ENCODE assay signal across 15 mouse cellular contexts in genomic region chr3:95043251-95043650, GRCm38 (mm10). TPM values are rescaled to one million over a fixed set of nuclear protein-coding genes. Genes with fewer than 3 reads are reported as not detected.
DNase-seq lines count a peak whose midpoint lies in the region; ATAC-seq and TF ChIP-seq lines count a peak whose summit lies in the region.
"Had no signal": no experiment of that assay in that cellular context is flagged by ENCODE, and none has a peak within 500 bp of the region (broad histone marks: within the 10 kb centered on the region; RNA-seq: fewer than 3 reads in every experiment).

No protein-coding gene starts in this region.

- 57% methylated on average over 6 of the region's 6 CpGs for WGBS in liver, embryonic 11.5 days
- 71% methylated on average over 6 of the region's 6 CpGs for WGBS in thymus, adult 2 months
- 53% methylated on average over 6 of the region's 6 CpGs for WGBS in liver, embryonic 16.5 days (ENCODE audit: insufficient replicate concordance)

- TF ChIP-seq CTCF in thymus, adult 2 months (IDR thresholded peaks at IDR 0.05; ENCODE audit: borderline replicate concordance, control insufficient read depth, extremely low read depth, insufficient read depth, low read length, poor library complexity) = no peak

- no peak for ATAC-seq in erythroblast, adult 5-6 weeks (replicated peaks; ENCODE audit: low FRiP score, poor library complexity, severe bottlenecking)
- ATAC-seq in liver, embryonic 11.5 days (replicated peaks; ENCODE audit: low FRiP score) = no peak
- no peak for ATAC-seq in liver, embryonic 16.5 days (ENCODE audit: low read depth)

- DNase-seq in liver, embryonic 11.5 days (ENCODE audit: low spot score) = no peak
- DNase-seq in liver = no peak
- DNase-seq in thymus, adult 2 months = no peak
- DNase-seq in thymus, postnatal 25 days = no peak
- no peak for DNase-seq in retina, embryonic 14.5 days (ENCODE audit: low spot score)
- DNase-seq: cerebellum, adult 18-20 months; kidney, postnatal 25 days; right cerebral cortex, postnatal 4 days had no signal

- H3K4me1 ChIP-seq in erythroblast, embryonic 14.5 days (ENCODE audit: control insufficient read depth) = peaks cover 67% of the 10 kb centered on the region
- peaks cover 16% of the 10 kb centered on the region for H3K4me1 ChIP-seq in liver, embryonic 11.5 days (replicated peaks; ENCODE audit: control insufficient read depth, insufficient read depth, low read length)
- peaks cover 7% of the 10 kb centered on the region for H3K4me1 ChIP-seq in thymus, adult 2 months (replicated peaks; ENCODE audit: control insufficient read depth, insufficient read depth, low read length)
- peaks cover 34% of the 10 kb centered on the region for H3K4me1 ChIP-seq in liver, embryonic 16.5 days (ENCODE audit: control insufficient read depth, low read depth, low read length)

- H3K9ac ChIP-seq in liver, embryonic 11.5 days (ENCODE audit: low read depth, low read length) = 0 out of 2 replicates have a peak overlapping the region, but pooled peaks have one; percentile 16
- no peak overlapping the region for H3K9ac ChIP-seq in liver, embryonic 16.5 days (ENCODE audit: low read depth, low read length)

- H3K4me2 ChIP-seq in liver, embryonic 11.5 days = peak overlapping the region; percentile 74
- no peak overlapping the region for H3K4me2 ChIP-seq in liver, embryonic 16.5 days (ENCODE audit: low read depth, low read length)

- peak overlapping the region; percentile 65 for H3K27ac ChIP-seq in liver, embryonic 11.5 days (ENCODE audit: low read depth, low read length)
- peak overlapping the region; percentile 83 for H3K27ac ChIP-seq in thymus, adult 2 months (ENCODE audit: control insufficient read depth, insufficient read depth, low read length)
- 0 out of 2 replicates have a peak overlapping the region, but pooled peaks have one; percentile 62 for H3K27ac ChIP-seq in liver, embryonic 16.5 days (ENCODE audit: low read length)
- H3K27ac ChIP-seq: forebrain, embryonic 13.5 days; neural tube, embryonic 12.5 days had no signal

- no peak for TF ChIP-seq POLR2A in thymus, adult 2 months (IDR thresholded peaks at IDR 0.05; ENCODE audit: control insufficient read depth, extremely low read depth, insufficient read depth, low read length, poor library complexity)

- no peaks in the 10 kb centered on the region for H3K27me3 ChIP-seq in erythroblast, embryonic 14.5 days (ENCODE audit: control insufficient read depth)
- no peaks in the 10 kb centered on the region for H3K27me3 ChIP-seq in liver, embryonic 11.5 days (replicated peaks; ENCODE audit: control insufficient read depth, insufficient read depth, low read length)
- no peaks in the 10 kb centered on the region for H3K27me3 ChIP-seq in thymus, adult 2 months (ENCODE audit: control insufficient read depth, insufficient read depth, low read length)
- no peaks in the 10 kb centered on the region for H3K27me3 ChIP-seq in liver, embryonic 16.5 days (ENCODE audit: control insufficient read depth, insufficient read depth, low read depth, low read length)
- H3K27me3 ChIP-seq: embryonic facial prominence, embryonic 15.5 days; forebrain, embryonic 13.5 days; midbrain, embryonic 15.5 days; neural tube, embryonic 12.5 days had no signal

- H3K4me3 ChIP-seq in erythroblast, embryonic 14.5 days (replicated peaks) = peak overlapping the region; percentile 81
- H3K4me3 ChIP-seq in liver, embryonic 11.5 days (ENCODE audit: low read depth, low read length) = no peak overlapping the region
- no peak overlapping the region for H3K4me3 ChIP-seq in thymus, adult 2 months (ENCODE audit: control insufficient read depth, insufficient read depth, low read length)
- H3K4me3 ChIP-seq in liver, embryonic 16.5 days (ENCODE audit: low read depth, low read length) = no peak overlapping the region

- peaks cover 23% of the 10 kb centered on the region for H3K36me3 ChIP-seq in erythroblast, embryonic 14.5 days (ENCODE audit: control insufficient read depth)
- peaks cover 4% of the 10 kb centered on the region for H3K36me3 ChIP-seq in liver, embryonic 11.5 days (ENCODE audit: control insufficient read depth, insufficient read depth, low read length)
- no peaks in the 10 kb centered on the region; the same call in 1 of the 2 replicates for H3K36me3 ChIP-seq in thymus, adult 2 months (ENCODE audit: control insufficient read depth, insufficient read depth, low read length)
- H3K36me3 ChIP-seq in liver, embryonic 16.5 days (ENCODE audit: control insufficient read depth, insufficient read depth) = peaks cover 5% of the 10 kb centered on the region; the same call in 1 of the 2 replicates
- H3K36me3 ChIP-seq: embryonic facial prominence, embryonic 15.5 days; midbrain, embryonic 15.5 days had no signal

- H3K9me3 ChIP-seq in erythroblast, embryonic 14.5 days (ENCODE audit: control insufficient read depth, low read length) = no peaks in the 10 kb centered on the region
- no peaks in the 10 kb centered on the region for H3K9me3 ChIP-seq in liver, embryonic 11.5 days (ENCODE audit: control insufficient read depth, low read length)
- no peaks in the 10 kb centered on the region for H3K9me3 ChIP-seq in liver, embryonic 16.5 days (replicated peaks; ENCODE audit: control insufficient read depth, low read length)
- H3K9me3 ChIP-seq: embryonic facial prominence, embryonic 15.5 days; forebrain, embryonic 13.5 days; midbrain, embryonic 15.5 days; neural tube, embryonic 12.5 days had no signal

RNA-seq across cellular contexts. Expression of gene Psmd4, which starts 0.8 kb away (rescaled TPM):
- polyA plus RNA-seq in erythroblast, embryonic 14.5 days (2012) = 17.0 and 20.7 TPM in 2 replicates
- 76.9 and 89.3 TPM in 2 replicates for total RNA-seq in erythroblast, adult 5-6 weeks (2015; ENCODE audit: low replicate concordance)
- total RNA-seq in erythroblast, adult 5-6 weeks (2017; ENCODE audit: low replicate concordance) = 102 and 150 TPM in 2 replicates
- 290 and 304 TPM in 2 replicates for polyA plus RNA-seq in liver, embryonic 11.5 days (2014; fragmentation: Nextera tagmentation; extraction: Ambion mirVana)
- polyA plus RNA-seq in thymus, adult 2 months (2012; rRNA removed) = 212 and 227 TPM in 2 replicates
- polyA plus RNA-seq in liver, embryonic 16.5 days (2015; fragmentation: Nextera tagmentation; extraction: Ambion mirVana) = 146 and 154 TPM in 2 replicates

RNA-seq across cellular contexts. Expression of gene Zfp687, which starts 28.0 kb away (rescaled TPM):
- polyA plus RNA-seq in erythroblast, embryonic 14.5 days (2012) = 0.61 and 0.79 TPM in 2 replicates
- total RNA-seq in erythroblast, adult 5-6 weeks (2015; ENCODE audit: low replicate concordance) = 5.9 and 6.5 TPM in 2 replicates
- 4.3 and 6.4 TPM in 2 replicates for total RNA-seq in erythroblast, adult 5-6 weeks (2017; ENCODE audit: low replicate concordance)
- 20.2 and 23.7 TPM in 2 replicates for polyA plus RNA-seq in liver, embryonic 11.5 days (2014; fragmentation: Nextera tagmentation; extraction: Ambion mirVana)
- 57.1 and 61.2 TPM in 2 replicates for polyA plus RNA-seq in thymus, adult 2 months (2012; rRNA removed)
- polyA plus RNA-seq in liver, embryonic 16.5 days (2015; fragmentation: Nextera tagmentation; extraction: Ambion mirVana) = 6.2 and 6.8 TPM in 2 replicates
